Mouse (Mus musculus): Measurements from ENCODE around the gene Ppp1r12b. TPM values are rescaled to one million over a fixed set of nuclear protein-coding genes. Genes with fewer than 3 reads are reported as not detected.

The Ppp1r12b gene
- polyA plus RNA-seq, 1 experiment from 2014 or later = 3.2 TPM

DNA sequence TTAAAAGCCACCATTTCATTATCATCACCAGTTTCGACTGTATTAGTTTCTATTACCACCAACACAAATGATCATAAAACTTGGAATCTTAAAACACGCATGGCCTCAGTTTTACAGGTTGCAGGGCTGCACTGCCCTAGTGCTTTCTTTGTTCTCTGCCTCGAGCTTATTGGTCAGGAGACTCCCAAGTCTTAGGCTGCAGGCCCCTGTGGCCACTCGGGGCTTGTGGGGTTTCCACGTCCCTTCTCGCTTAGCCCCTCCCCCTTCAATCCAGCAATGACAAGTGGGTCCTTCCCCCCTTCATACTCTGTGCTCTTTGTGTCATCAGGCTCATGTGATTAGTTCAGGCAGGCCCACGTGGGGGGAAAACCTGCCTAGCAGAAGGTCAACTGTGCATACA is 167.6 kb downstream of the Ppp1r12b start:
- 51% methylated on average over 7 of the region's 7 CpGs for WGBS
- ATAC-seq (replicated peaks; ENCODE audit: low FRiP score, low read depth) = no peak
- no peaks in the 10 kb centered on the region for H3K4me1 ChIP-seq (replicated peaks; ENCODE audit: insufficient read depth, low read length)

DNA sequence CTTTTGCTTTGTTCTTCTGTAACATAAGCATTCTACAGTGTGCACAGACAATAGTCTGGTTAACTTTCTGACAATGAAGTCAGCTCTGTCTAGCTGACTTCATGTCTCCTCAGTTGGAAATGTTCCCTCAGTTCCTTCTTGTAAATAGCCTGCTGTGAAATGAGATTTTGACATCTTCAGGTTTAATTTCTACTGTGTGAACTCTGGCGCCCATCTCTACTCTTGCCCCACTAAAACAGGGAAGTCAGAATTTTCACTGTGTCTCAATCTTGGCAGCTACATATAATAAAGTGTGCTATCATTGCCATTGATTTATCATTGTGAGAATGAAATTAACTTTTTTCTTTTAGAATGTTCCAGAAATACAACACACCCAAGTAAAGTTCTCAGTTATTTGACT is 170.8 kb downstream of the Ppp1r12b start:
- no peak overlapping the region for H3K4me3 ChIP-seq (replicated peaks; ENCODE audit: low read depth, low read length)
- no peak for TF ChIP-seq CTCF (IDR thresholded peaks at IDR 0.05; ENCODE audit: low read depth)
- no peak overlapping the region for H3K9ac ChIP-seq (ENCODE audit: low read depth, low read length)
- no peak for DNase-seq (ENCODE audit: low spot score)
- no peak overlapping the region for H3K27ac ChIP-seq
- H3K9me3 ChIP-seq (replicated peaks; ENCODE audit: low read length) = no peaks in the 10 kb centered on the region
- H3K36me3 ChIP-seq (ENCODE audit: insufficient read depth, low read length) = no peaks in the 10 kb centered on the region
- no peak overlapping the region for H3K4me2 ChIP-seq (ENCODE audit: low read length)
- 88% methylated on average over 1 of the region's 1 CpGs for WGBS
- no peak for ATAC-seq (replicated peaks; ENCODE audit: low FRiP score, low read depth)
- no peaks in the 10 kb centered on the region for H3K4me1 ChIP-seq (replicated peaks; ENCODE audit: insufficient read depth, low read length)
- H3K27me3 ChIP-seq (ENCODE audit: insufficient read depth, low read length) = no peaks in the 10 kb centered on the region

More for the DNA sequence above, 167.6 kb downstream of the Ppp1r12b start:
- Histone ChIP-seq H3K36me3 (ENCODE audit: insufficient read depth, low read length) (no peaks in the 10 kb centered on the region), H3K9me3 (replicated peaks; ENCODE audit: low read length) (no peaks in the 10 kb centered on the region), H3K27ac (no peak overlapping the region), H3K9ac (ENCODE audit: low read depth, low read length) (no peak overlapping the region), H3K4me3 (replicated peaks; ENCODE audit: low read depth, low read length) (no peak overlapping the region), H3K27me3 (ENCODE audit: insufficient read depth, low read length) (no peaks in the 10 kb centered on the region), H3K4me2 (ENCODE audit: low read length) (no peak overlapping the region)
- no peak for DNase-seq (ENCODE audit: low spot score)
- no peak for TF ChIP-seq CTCF (IDR thresholded peaks at IDR 0.05; ENCODE audit: low read depth)

DNA sequence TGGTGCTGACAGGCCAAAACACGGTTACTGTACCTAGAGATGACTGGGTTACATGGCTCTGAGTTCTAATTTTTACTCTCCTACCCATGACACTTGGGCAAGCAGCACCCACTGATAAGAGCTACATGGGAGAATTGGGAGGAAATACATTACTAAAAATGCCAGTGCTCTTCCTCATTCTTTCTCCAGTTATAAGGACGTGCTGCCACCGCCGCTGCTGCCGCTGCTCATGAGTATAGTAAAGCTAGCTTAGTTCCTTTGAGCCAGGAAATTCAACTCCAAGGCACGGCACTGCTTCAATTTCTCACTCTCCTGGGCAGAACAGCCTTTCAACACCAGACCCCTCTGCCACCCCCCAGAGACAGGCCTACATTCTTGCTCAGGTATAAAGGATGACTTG is 171.3 kb downstream of the Ppp1r12b start:
- Histone ChIP-seq H3K4me2 (ENCODE audit: low read length) (no peak overlapping the region), H3K27me3 (ENCODE audit: insufficient read depth, low read length) (no peaks in the 10 kb centered on the region), H3K4me1 (replicated peaks; ENCODE audit: insufficient read depth, low read length) (no peaks in the 10 kb centered on the region), H3K36me3 (ENCODE audit: insufficient read depth, low read length) (no peaks in the 10 kb centered on the region), H3K4me3 (replicated peaks; ENCODE audit: low read depth, low read length) (no peak overlapping the region), H3K27ac (no peak overlapping the region), H3K9me3 (replicated peaks; ENCODE audit: low read length) (no peaks in the 10 kb centered on the region), H3K9ac (ENCODE audit: low read depth, low read length) (no peak overlapping the region)
- 69% methylated on average over 6 of the region's 6 CpGs for WGBS
- DNase-seq (ENCODE audit: low spot score) = no peak
- ATAC-seq (replicated peaks; ENCODE audit: low FRiP score, low read depth) = no peak
- no peak for TF ChIP-seq CTCF (IDR thresholded peaks at IDR 0.05; ENCODE audit: low read depth)

DNA sequence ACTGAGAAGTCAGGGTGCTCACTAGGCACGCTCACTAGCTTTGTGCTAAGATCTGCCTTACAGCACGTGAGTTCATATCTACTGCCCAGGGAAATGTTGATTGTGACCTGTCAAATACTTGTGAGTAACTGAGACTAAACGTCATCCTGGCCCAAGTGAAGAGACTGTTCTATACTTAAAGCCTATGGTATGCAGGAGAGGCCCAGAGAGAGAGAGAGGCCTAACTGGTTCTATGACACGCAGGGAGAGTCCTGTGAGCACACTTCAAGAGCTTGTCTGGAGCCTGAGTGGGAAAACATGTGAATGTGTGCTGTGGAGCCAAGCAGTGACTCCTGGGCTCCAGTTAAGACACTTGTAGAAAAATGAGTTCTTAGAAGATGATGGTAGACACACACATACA is 171.8 kb downstream of the Ppp1r12b start:
- WGBS = 78% methylated on average over 4 of the region's 4 CpGs
- Histone ChIP-seq H3K4me3 (replicated peaks; ENCODE audit: low read depth, low read length) (no peak overlapping the region), H3K27ac (no peak overlapping the region), H3K9ac (ENCODE audit: low read depth, low read length) (no peak overlapping the region), H3K9me3 (replicated peaks; ENCODE audit: low read length) (no peaks in the 10 kb centered on the region), H3K27me3 (ENCODE audit: insufficient read depth, low read length) (no peaks in the 10 kb centered on the region), H3K36me3 (ENCODE audit: insufficient read depth, low read length) (no peaks in the 10 kb centered on the region), H3K4me1 (replicated peaks; ENCODE audit: insufficient read depth, low read length) (no peaks in the 10 kb centered on the region), H3K4me2 (ENCODE audit: low read length) (no peak overlapping the region)
- ATAC-seq (replicated peaks; ENCODE audit: low FRiP score, low read depth) = no peak
- no peak for TF ChIP-seq CTCF (IDR thresholded peaks at IDR 0.05; ENCODE audit: low read depth)
- no peak for DNase-seq (ENCODE audit: low spot score)

DNA sequence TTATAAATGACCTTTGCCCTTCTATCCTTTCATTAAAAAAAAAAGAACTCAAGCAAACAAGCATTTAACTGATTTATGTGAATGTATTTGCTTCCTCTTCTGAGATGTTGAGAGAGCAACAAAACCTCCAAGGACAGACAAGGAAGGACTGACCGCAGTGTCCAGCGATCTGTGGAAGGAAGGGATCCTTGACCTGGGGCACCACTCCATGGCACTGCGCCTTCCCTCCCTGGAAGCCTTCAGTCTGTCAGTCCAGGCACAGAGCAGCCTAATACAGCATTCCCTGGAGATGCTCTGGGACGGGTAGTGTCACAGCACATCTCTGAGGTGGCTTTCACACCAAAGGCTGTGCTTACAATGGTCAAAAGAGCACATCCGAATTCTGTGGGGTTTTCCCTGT is 172.9 kb downstream of the Ppp1r12b start:
- no peak for ATAC-seq (replicated peaks; ENCODE audit: low FRiP score, low read depth)
- no peak overlapping the region for H3K4me3 ChIP-seq (replicated peaks; ENCODE audit: low read depth, low read length)

DNA sequence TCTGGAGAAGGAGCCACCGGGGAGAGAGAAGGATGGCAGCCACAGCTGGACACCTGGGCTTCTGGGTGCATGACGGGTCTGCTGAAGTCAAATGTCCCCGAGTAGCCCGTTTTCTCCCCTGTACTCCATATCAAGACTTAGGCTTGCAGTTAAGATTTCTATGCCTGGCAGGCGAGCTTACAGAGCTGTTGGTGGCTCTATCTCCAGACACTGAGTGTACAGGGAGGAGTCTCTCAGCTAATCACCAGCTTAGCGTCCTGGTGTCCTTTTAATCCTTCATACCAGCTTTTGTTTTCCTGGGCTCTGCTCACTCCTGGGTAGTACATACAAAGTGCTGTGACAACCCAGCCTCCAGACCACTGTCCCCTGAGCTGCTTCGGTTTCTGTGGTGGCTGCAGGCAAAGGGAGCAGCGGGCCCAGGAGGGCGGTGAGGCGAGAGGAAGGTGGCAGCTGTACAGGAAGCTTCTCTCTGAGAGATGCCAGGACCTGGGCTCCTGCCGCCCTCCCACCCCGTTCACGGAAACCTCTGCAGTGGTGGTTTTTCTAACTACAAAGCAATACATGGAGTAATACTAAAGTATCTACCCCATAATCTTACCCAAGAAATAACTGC is 177.7 kb downstream of the Ppp1r12b start:
- Histone ChIP-seq H3K9ac (ENCODE audit: low read depth, low read length) (no peak overlapping the region), H3K4me1 (replicated peaks; ENCODE audit: insufficient read depth, low read length) (peaks cover 12% of the 10 kb centered on the region), H3K4me2 (ENCODE audit: low read length) (no peak overlapping the region), H3K27me3 (ENCODE audit: insufficient read depth, low read length) (no peaks in the 10 kb centered on the region), H3K27ac (no peak overlapping the region), H3K4me3 (replicated peaks; ENCODE audit: low read depth, low read length) (no peak overlapping the region), H3K36me3 (ENCODE audit: insufficient read depth, low read length) (no peaks in the 10 kb centered on the region), H3K9me3 (replicated peaks; ENCODE audit: low read length) (no peaks in the 10 kb centered on the region)
- ATAC-seq (replicated peaks; ENCODE audit: low FRiP score, low read depth) (no peak), DNase-seq (ENCODE audit: low spot score) (no peak)
- WGBS = 66% methylated on average over 13 of the region's 13 CpGs
- TF ChIP-seq CTCF (IDR thresholded peaks at IDR 0.05; ENCODE audit: low read depth) = no peak

More for the DNA sequence above, 172.9 kb downstream of the Ppp1r12b start:
- H3K27ac ChIP-seq = no peak overlapping the region
- H3K36me3 ChIP-seq (ENCODE audit: insufficient read depth, low read length) = no peaks in the 10 kb centered on the region
- 64% methylated on average over 5 of the region's 5 CpGs for WGBS
- H3K9me3 ChIP-seq (replicated peaks; ENCODE audit: low read length) = no peaks in the 10 kb centered on the region
- no peak for DNase-seq (ENCODE audit: low spot score)
- no peak overlapping the region for H3K4me2 ChIP-seq (ENCODE audit: low read length)
- H3K4me1 ChIP-seq (replicated peaks; ENCODE audit: insufficient read depth, low read length) = no peaks in the 10 kb centered on the region
- TF ChIP-seq CTCF (IDR thresholded peaks at IDR 0.05; ENCODE audit: low read depth) = no peak
- no peak overlapping the region for H3K9ac ChIP-seq (ENCODE audit: low read depth, low read length)
- H3K27me3 ChIP-seq (ENCODE audit: insufficient read depth, low read length) = no peaks in the 10 kb centered on the region
